Mouse (Mus musculus) heart, postnatal 0 days (tissue): ENCODE measurements at regions not wholly inside any gene's neighbourhood (a gene's known extent, or its start where the extent isn't known, plus 50 kb on each side); places are given as distances from the start of the nearest gene placed in this dataset.

Experiments
- CTCF ChIP-seq: IDR thresholded peaks from 2 replicates; pipeline ENCODE4 v1.5.1; 2016; ENCODE audit warnings: antibody characterized with exemption, control low read depth, low read depth
- EP300 ChIP-seq: IDR thresholded peaks from 2 replicates; pipeline ENCODE4 v1.6.1; 2016; ENCODE audit warnings: antibody characterized with exemption, low read depth

DNA sequence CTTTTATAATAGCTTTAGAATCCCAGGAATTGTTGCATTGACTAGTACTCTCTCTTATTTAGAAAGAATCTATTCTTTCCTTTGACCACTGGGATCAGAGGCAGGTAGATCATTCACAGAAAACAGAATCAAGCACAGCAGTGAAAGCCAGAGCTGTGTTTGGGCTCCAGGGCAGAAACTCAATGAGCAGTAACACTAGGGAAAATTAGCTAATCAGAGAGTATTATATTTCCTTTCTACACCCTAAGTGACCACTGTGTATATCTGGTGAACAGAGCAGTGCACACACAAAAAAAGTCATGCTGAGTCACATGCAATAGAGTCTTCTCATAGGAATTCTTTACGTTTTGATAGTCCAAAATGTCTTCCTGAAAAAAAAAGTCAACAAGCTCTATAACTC, 542.5 kb upstream of the Klhl29 start:
- TF ChIP-seq CTCF (no peak), EP300 (no peak)
